Mouse (Mus musculus): ENCODE results near the gene Lrrc55. TPM values are rescaled to one million over a fixed set of nuclear protein-coding genes. Genes with fewer than 3 reads are reported as not detected.

Gene Lrrc55
- polyA plus RNA-seq, 1 experiment from 2014 or later, result 0.20 TPM

DNA sequence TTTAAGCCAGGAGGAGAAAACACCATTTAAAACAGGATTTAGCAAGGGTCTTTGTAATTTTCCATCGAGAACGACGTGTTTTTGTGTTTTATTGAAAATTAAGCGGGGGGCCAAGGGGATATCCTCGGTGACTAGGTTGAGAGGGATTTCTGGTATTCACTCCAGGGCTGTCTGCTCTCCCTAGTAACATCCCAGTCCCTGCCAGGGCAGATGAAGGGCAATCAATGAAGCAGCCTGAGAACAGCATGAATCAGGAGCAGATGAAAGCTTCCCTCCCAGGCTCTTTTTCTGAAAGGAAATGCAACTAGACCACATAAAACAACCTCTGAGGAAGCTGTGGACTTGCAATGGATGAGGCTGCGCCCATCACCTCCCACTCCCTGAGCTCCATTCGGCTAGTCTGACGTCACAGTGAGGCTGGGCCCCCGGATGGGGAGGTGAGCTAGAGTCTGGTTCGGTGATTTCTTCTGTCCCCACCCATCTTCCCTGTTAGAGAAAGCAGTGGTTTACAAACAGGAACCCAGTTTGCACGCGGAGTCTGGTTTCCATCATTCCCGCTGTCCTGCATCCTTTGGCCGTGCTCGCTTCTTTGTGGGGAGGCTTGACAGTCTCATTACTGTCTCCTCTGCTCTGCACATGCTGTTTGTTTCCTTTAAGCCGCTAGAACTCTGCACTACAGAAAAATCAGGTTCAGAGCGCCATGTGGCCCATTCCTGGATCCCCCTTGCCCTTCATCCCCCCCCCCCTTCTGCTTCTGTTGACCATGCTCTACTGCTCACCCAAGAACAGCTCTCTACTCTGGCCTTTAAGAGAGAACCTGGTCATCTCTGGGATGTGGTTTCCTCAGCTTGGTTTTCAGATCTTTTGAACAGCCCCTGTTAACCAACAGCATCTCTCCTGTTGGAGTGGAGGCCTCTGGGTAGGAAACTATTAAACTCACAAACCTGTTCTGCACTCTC lies 27.5 kb upstream of the Lrrc55 start:
- Histone ChIP-seq H3K9ac (ENCODE audit: low read length) (no peak overlapping the region), H3K9me3 (ENCODE audit: control insufficient read depth, low read length) (no peaks in the 10 kb centered on the region), H3K4me3 (ENCODE audit: low read length) (no peak overlapping the region), H3K36me3 (ENCODE audit: control insufficient read depth, insufficient read depth, low read length) (no peaks in the 10 kb centered on the region), H3K4me2 (ENCODE audit: low read depth, low read length) (no peak overlapping the region), H3K4me1 (replicated peaks; ENCODE audit: control insufficient read depth, insufficient read depth, low read length) (no peaks in the 10 kb centered on the region), H3K27ac (ENCODE audit: low read length) (no peak overlapping the region), H3K27me3 (ENCODE audit: control insufficient read depth, insufficient read depth, low read depth, low read length) (no peaks in the 10 kb centered on the region)
- ATAC-seq (ENCODE audit: low read depth), result no peak
- 45% methylated on average over 17 of the region's 17 CpGs for WGBS

DNA sequence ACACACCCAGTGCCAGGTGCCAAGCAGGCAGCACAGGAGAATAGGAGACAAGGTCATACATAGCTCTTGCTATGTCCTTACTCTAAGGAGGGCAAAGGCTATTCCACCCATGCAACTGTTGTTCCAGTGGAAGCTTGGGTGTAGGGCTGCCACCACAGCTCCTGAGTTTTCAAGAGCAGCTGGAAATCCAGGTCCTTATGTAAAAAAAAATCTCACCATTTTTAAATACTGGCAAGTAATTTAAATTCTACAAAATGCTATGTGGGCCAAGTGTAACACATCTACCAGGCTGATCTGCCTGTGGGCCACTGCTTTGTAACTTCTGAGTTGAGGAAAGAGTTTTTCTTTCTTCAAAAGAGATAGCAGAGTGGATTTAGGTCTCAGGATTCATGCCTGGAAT lies 19.6 kb upstream of the Lrrc55 start:
- ATAC-seq (ENCODE audit: low read depth), result no peak
- H3K4me3 ChIP-seq (ENCODE audit: low read length), result no peak overlapping the region
- no peaks in the 10 kb centered on the region for H3K36me3 ChIP-seq (ENCODE audit: control insufficient read depth, insufficient read depth, low read length)
- no peaks in the 10 kb centered on the region for H3K9me3 ChIP-seq (ENCODE audit: control insufficient read depth, low read length)
- no peak overlapping the region for H3K4me2 ChIP-seq (ENCODE audit: low read depth, low read length)
- H3K4me1 ChIP-seq (replicated peaks; ENCODE audit: control insufficient read depth, insufficient read depth, low read length), result no peaks in the 10 kb centered on the region
- H3K9ac ChIP-seq (ENCODE audit: low read length), result no peak overlapping the region
- H3K27me3 ChIP-seq (ENCODE audit: control insufficient read depth, insufficient read depth, low read depth, low read length), result no peaks in the 10 kb centered on the region
- H3K27ac ChIP-seq (ENCODE audit: low read length), result no peak overlapping the region

DNA sequence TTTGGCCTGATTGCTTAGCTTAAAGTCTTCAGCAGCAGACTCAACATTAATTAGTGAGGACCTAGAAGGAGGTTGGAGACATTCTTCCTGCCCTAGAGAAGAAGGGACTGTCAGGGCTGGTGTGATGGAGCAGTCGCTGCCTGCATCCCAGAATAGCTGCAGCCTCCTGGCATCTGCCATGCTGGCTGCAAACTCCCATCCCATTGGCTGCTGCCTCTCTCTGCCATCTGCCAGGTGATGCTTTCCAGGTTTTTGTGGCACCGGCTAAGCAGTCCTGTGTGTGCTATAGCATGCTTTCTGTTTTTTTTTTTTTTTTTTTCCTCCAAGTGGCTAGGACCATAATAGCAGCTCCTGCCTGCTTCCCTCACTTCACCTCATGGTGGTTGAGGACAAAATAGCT lies 16.7 kb upstream of the Lrrc55 start:
- H3K27me3 ChIP-seq (ENCODE audit: control insufficient read depth, insufficient read depth, low read depth, low read length), result no peaks in the 10 kb centered on the region
- no peaks in the 10 kb centered on the region for H3K4me1 ChIP-seq (replicated peaks; ENCODE audit: control insufficient read depth, insufficient read depth, low read length)
- H3K4me3 ChIP-seq (ENCODE audit: low read length), result no peak overlapping the region
- ATAC-seq (ENCODE audit: low read depth), result no peak
- H3K9ac ChIP-seq (ENCODE audit: low read length), result no peak overlapping the region
- no peaks in the 10 kb centered on the region for H3K36me3 ChIP-seq (ENCODE audit: control insufficient read depth, insufficient read depth, low read length)
- no peak overlapping the region for H3K4me2 ChIP-seq (ENCODE audit: low read depth, low read length)
- no peaks in the 10 kb centered on the region for H3K9me3 ChIP-seq (ENCODE audit: control insufficient read depth, low read length)
- WGBS, result 76% methylated on average over 2 of the region's 2 CpGs
- no peak overlapping the region for H3K27ac ChIP-seq (ENCODE audit: low read length)

DNA sequence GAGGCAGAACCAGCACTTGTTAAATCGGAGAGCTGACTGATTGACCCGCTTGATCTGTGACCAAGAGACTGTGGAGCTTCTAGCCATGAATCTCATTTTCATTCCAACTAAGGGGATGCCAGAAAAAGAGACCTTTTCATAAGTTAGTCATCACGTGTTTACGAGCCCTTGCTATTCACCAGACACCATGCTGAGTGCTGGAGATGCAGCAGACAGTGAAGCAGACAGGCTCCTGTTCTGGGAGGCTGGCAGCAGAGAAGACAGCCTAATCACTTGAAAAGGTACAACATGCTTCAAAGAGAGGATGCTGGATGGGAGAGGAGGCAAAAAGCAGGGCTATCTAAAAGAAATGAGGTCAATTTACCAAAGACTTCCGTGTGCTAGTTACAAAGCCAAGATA lies 12.3 kb upstream of the Lrrc55 start:
- no peak overlapping the region for H3K27ac ChIP-seq (ENCODE audit: low read length)
- no peaks in the 10 kb centered on the region for H3K4me1 ChIP-seq (replicated peaks; ENCODE audit: control insufficient read depth, insufficient read depth, low read length)
- no peak overlapping the region for H3K4me2 ChIP-seq (ENCODE audit: low read depth, low read length)
- no peaks in the 10 kb centered on the region for H3K9me3 ChIP-seq (ENCODE audit: control insufficient read depth, low read length)
- ATAC-seq (ENCODE audit: low read depth), result no peak
- no peaks in the 10 kb centered on the region for H3K27me3 ChIP-seq (ENCODE audit: control insufficient read depth, insufficient read depth, low read depth, low read length)
- no peak overlapping the region for H3K9ac ChIP-seq (ENCODE audit: low read length)
- H3K4me3 ChIP-seq (ENCODE audit: low read length), result no peak overlapping the region
- WGBS, result 79% methylated on average over 5 of the region's 5 CpGs
- no peaks in the 10 kb centered on the region for H3K36me3 ChIP-seq (ENCODE audit: control insufficient read depth, insufficient read depth, low read length)

DNA sequence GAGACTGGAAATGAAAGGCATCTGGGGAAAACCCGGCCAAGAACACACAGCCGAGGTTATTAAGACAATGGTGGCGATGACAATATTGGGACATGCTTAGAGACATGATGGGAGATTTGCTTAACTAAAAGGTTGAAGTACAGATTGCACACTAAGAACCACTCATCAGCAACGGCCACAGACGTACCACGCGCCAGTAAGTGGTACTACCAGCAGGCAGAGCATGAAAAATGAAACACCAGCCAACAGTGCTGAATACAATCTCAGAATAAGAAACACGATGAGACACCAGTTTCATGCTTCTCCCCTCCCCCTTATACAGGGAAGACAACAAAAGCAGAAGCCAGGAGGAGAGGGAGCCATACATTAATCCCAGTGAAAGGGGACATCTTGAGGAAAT lies 8.2 kb upstream of the Lrrc55 start:
- H3K9me3 ChIP-seq (ENCODE audit: control insufficient read depth, low read length), result no peaks in the 10 kb centered on the region
- H3K9ac ChIP-seq (ENCODE audit: low read length), result no peak overlapping the region
- no peaks in the 10 kb centered on the region for H3K36me3 ChIP-seq (ENCODE audit: control insufficient read depth, insufficient read depth, low read length)
- H3K4me1 ChIP-seq (replicated peaks; ENCODE audit: control insufficient read depth, insufficient read depth, low read length), result no peaks in the 10 kb centered on the region
- no peak overlapping the region for H3K27ac ChIP-seq (ENCODE audit: low read length)
- no peak overlapping the region for H3K4me2 ChIP-seq (ENCODE audit: low read depth, low read length)
- 85% methylated on average over 8 of the region's 8 CpGs for WGBS
- no peaks in the 10 kb centered on the region for H3K27me3 ChIP-seq (ENCODE audit: control insufficient read depth, insufficient read depth, low read depth, low read length)
- no peak for ATAC-seq (ENCODE audit: low read depth)
- H3K4me3 ChIP-seq (ENCODE audit: low read length), result no peak overlapping the region

DNA sequence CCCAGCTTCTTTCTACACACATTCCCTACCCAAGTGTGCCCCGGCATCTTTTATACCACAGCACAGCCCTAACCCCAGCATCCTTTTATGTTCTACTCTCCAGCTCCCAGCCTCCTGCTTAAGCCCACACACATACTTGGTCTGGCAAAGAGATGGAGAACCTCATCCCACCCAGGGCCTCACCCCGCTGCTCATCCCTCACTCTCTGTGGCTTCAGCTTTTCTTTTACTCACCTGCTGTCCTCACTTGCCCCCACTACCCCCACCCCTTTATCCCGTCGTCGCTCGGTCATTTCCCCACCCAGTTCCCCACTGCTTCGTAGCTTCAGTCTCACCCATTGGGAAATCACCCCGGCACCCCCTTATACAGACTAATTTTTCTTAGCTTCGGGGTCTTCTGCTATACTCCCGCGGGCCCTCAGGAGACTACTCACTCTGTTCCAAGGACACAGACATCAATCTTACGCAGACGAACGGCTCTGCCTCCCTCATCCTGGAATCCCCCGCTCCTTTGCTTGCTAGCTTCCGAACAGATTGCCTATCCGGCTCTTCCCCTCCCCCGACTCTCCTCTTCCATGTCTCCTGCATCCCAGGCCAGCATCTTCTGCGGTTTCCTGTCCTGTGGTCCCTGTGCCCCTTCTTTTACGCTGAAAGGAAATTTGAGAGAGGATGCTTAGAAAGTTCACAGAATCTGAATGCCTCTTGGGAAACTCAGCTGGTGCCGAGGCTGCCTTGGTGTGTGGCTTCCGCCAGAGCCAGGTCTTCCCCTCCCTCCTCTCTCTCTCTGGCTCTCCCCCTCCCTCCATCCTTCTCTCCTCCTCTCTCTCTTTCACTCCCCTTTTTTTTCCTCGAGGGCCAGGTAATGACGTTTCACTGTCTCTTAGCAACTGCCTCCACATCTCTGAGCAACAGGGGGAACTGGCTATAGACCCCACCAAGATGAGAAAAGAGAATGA lies 1.3 kb upstream of the Lrrc55 start:
- Histone ChIP-seq H3K4me2 (ENCODE audit: low read depth, low read length) (peak overlapping the region; percentile 13), H3K4me1 (replicated peaks; ENCODE audit: control insufficient read depth, insufficient read depth, low read length) (0 out of 2 replicates have a peak, but pooled peaks cover 4% of the 10 kb centered on the region), H3K4me3 (ENCODE audit: low read length) (no peak overlapping the region; the same call in 1 of the 2 replicates), H3K27ac (ENCODE audit: low read length) (no peak overlapping the region), H3K36me3 (ENCODE audit: control insufficient read depth, insufficient read depth, low read length) (no peaks in the 10 kb centered on the region), H3K9me3 (ENCODE audit: control insufficient read depth, low read length) (no peaks in the 10 kb centered on the region), H3K9ac (ENCODE audit: low read length) (no peak overlapping the region), H3K27me3 (ENCODE audit: control insufficient read depth, insufficient read depth, low read depth, low read length) (peaks cover 2% of the 10 kb centered on the region; the same call in 1 of the 2 replicates)
- ATAC-seq (ENCODE audit: low read depth), result no peak
- WGBS, result 4% methylated on average over 24 of the region's 24 CpGs

DNA sequence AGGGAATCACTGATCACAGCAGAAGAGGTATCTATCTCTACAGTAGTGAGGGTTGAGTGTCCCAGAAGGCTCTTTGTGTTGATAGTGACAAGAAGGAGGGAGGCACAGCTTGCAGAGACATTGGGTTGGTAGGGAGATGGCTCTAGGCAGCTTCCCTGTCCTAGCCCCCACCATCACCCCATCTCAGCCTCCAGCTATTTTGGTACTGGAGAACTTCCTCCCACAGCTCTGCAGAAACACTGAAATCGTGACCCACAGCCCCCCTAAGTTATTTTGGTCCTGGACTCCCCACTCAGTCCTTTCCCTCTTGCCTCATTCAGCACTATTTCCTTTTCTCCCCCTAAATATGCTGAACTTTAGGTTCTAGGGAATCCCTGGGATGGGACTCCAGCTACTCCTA lies 2.4 kb downstream of the Lrrc55 start:
- Histone ChIP-seq H3K4me2 (ENCODE audit: low read depth, low read length) (no peak overlapping the region), H3K27me3 (ENCODE audit: control insufficient read depth, insufficient read depth, low read depth, low read length) (peaks cover 2% of the 10 kb centered on the region; the same call in 1 of the 2 replicates)
- WGBS, result 60% methylated on average over 1 of the region's 1 CpGs

DNA sequence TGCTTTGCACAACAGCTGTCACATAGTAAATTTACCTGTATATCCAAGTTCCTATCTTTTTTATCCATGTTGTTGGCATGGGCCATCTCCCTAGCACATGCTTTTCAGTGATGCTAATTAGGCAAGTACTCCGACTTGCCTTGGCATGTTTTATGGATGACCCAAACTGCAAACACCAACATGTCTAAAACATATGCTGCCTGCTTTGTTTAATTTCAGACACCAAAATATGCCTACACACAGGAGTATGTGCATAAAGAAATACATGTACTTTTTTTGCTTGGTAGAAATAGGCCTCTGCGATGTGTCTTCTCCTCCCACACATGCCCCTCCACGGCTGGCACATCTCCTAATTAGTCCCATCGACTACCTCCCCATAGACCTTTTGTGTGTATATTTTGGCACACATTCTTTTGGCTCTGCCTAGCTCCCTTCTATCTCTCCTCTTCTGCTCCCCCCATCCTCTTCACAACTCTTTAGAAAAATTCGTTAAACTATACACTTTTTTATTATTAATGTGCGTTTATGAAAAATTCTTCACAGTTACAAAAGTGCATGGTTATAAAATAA lies 9.3 kb downstream of the Lrrc55 start:
- no peak for ATAC-seq (ENCODE audit: low read depth)
- Histone ChIP-seq H3K4me2 (ENCODE audit: low read depth, low read length) (no peak overlapping the region), H3K9ac (ENCODE audit: low read length) (no peak overlapping the region), H3K4me3 (ENCODE audit: low read length) (no peak overlapping the region), H3K27me3 (ENCODE audit: control insufficient read depth, insufficient read depth, low read depth, low read length) (no peaks in the 10 kb centered on the region), H3K4me1 (replicated peaks; ENCODE audit: control insufficient read depth, insufficient read depth, low read length) (no peaks in the 10 kb centered on the region), H3K36me3 (ENCODE audit: control insufficient read depth, insufficient read depth, low read length) (no peaks in the 10 kb centered on the region), H3K27ac (ENCODE audit: low read length) (no peak overlapping the region), H3K9me3 (ENCODE audit: control insufficient read depth, low read length) (no peaks in the 10 kb centered on the region)
- 78% methylated on average over 6 of the region's 6 CpGs for WGBS

More for the DNA sequence above, 2.4 kb downstream of the Lrrc55 start:
- no peak overlapping the region for H3K9ac ChIP-seq (ENCODE audit: low read length)
- H3K9me3 ChIP-seq (ENCODE audit: control insufficient read depth, low read length), result no peaks in the 10 kb centered on the region
- no peaks in the 10 kb centered on the region for H3K36me3 ChIP-seq (ENCODE audit: control insufficient read depth, insufficient read depth, low read length)
- H3K4me3 ChIP-seq (ENCODE audit: low read length), result no peak overlapping the region
- ATAC-seq (ENCODE audit: low read depth), result no peak
- 0 out of 2 replicates have a peak, but pooled peaks cover 4% of the 10 kb centered on the region for H3K4me1 ChIP-seq (replicated peaks; ENCODE audit: control insufficient read depth, insufficient read depth, low read length)
- no peak overlapping the region for H3K27ac ChIP-seq (ENCODE audit: low read length)
